24 mouse cellular contexts compared by ENCODE assay signal in the genomic region with DNA sequence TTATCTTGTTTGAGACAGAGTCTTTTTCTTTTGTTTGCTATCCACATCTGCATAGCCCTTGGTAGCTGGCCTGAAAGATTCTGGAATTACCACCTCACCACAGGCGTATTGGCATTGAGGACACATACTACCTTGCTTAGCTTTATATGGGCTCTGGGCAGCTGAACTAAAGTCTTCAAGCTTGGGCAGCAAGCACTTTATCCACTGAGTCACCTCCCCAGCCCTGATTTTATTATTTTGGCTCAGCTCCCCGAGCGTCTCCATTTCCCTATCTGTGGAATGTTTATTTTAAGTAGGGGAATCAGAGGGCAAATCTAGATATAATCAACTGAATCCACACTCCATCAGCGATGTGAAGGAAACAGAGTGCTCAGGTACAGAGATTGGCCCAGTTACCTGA.
"Had no signal": no experiment of that assay in that cellular context is flagged by ENCODE, and none has a peak within 500 bp of the region (broad histone marks: within the 10 kb centered on the region; RNA-seq: fewer than 3 reads in every experiment).

No protein-coding gene starts in this region.

- H3K9ac ChIP-seq: heart, embryonic 13.5 days; heart, embryonic 15.5 days; hindbrain, embryonic 13.5 days; hindbrain, embryonic 15.5 days; kidney, embryonic 15.5 days; limb, embryonic 13.5 days; limb, embryonic 15.5 days had no signal

- H3K36me3 ChIP-seq: heart, embryonic 10.5 days; heart, embryonic 13.5 days; heart, embryonic 15.5 days; hindbrain, embryonic 13.5 days; hindbrain, embryonic 15.5 days; kidney, embryonic 15.5 days; limb, embryonic 13.5 days; limb, embryonic 15.5 days had no signal

- DNase-seq: gastrocnemius, postnatal 14 days; gastrocnemius, postnatal 36 days; heart, adult 18-20 months; heart, postnatal 14 days; heart, postnatal 36 days; kidney, adult 11 months; kidney, adult 2 months; kidney, adult 9 months; kidney, postnatal 14 days; kidney, postnatal 36 days; layer of hippocampus, adult 9-11 months; layer of hippocampus, postnatal 36 days; left cerebral cortex, postnatal 4 days had no signal

- H3K27me3 ChIP-seq: heart, embryonic 13.5 days; heart, embryonic 15.5 days; hindbrain, embryonic 13.5 days; hindbrain, embryonic 15.5 days; kidney, embryonic 15.5 days; limb, embryonic 13.5 days; limb, embryonic 15.5 days had no signal

- H3K4me2 ChIP-seq: heart, embryonic 13.5 days; heart, embryonic 15.5 days; hindbrain, embryonic 13.5 days; hindbrain, embryonic 15.5 days; kidney, embryonic 15.5 days; limb, embryonic 13.5 days; limb, embryonic 15.5 days had no signal

- H3K4me3 ChIP-seq: heart, embryonic 10.5 days; heart, embryonic 13.5 days; heart, embryonic 15.5 days; hindbrain, embryonic 13.5 days; hindbrain, embryonic 15.5 days; kidney, embryonic 15.5 days; limb, embryonic 13.5 days; limb, embryonic 15.5 days had no signal

- H3K9me3 ChIP-seq: heart, embryonic 10.5 days; heart, embryonic 13.5 days; heart, embryonic 15.5 days; hindbrain, embryonic 13.5 days; hindbrain, embryonic 15.5 days; kidney, embryonic 15.5 days; limb, embryonic 13.5 days; limb, embryonic 15.5 days had no signal

- H3K27ac ChIP-seq: heart, embryonic 10.5 days; heart, embryonic 13.5 days; heart, embryonic 15.5 days; hindbrain, embryonic 13.5 days; hindbrain, embryonic 15.5 days; hindbrain, postnatal 0 days; kidney, embryonic 15.5 days; kidney, postnatal 0 days; limb, embryonic 13.5 days; limb, embryonic 15.5 days had no signal

- H3K4me1 ChIP-seq: heart, embryonic 10.5 days; heart, embryonic 13.5 days; heart, embryonic 15.5 days; hindbrain, embryonic 13.5 days; hindbrain, embryonic 15.5 days; kidney, embryonic 15.5 days; limb, embryonic 13.5 days; limb, embryonic 15.5 days had no signal

- ATAC-seq: hindbrain, postnatal 0 days; intestine, embryonic 16.5 days had no signal
